Mouse (Mus musculus) frontal cortex, adult 2 months (tissue): ENCODE measurements at regions not wholly inside any gene's neighbourhood (a gene's known extent, or its start where the extent isn't known, plus 50 kb on each side); places are given as distances from the start of the nearest gene placed in this dataset.
A peak's percentile ranks its signal among the peaks of the same experiment; 100 is the strongest.

Experiments
- DNase-seq, 2 experiments: peaks; one replicate each; pipeline ENCODE4 v3.0.0; 2022; ENCODE audit warnings: low spot score in 1 of 2; ENCODE audit errors: extremely low spot score in 1 of 2

DNA sequence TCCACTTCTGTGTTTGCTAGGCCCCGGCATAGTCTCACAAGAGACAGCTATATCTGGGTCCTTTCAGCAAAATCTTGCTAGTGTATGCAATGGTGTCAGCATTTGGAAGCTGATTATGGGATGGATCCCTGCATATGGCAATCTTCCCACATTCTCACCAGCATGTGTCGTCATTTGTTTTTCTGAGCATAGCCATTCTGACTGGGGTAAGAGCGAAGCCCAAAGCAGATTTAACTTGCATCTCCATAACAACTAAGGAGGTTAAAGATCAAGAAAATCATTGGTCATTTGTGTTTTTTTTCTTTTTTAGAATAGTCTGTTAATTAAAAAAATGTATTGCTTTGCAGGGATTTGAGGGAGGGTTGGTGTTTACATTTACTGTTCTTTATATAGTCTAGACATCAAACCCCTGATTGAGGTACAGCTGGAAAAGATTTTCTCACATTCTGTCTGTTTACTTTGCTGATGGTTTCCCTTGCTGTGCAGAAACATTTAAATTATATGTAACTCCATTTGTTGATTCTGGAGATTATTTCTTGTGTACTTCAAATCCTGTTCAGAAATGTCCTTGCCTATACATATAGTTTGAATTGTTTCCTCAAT lies 678.1 kb downstream of the Phex start:
- DNase-seq = no peak

DNA sequence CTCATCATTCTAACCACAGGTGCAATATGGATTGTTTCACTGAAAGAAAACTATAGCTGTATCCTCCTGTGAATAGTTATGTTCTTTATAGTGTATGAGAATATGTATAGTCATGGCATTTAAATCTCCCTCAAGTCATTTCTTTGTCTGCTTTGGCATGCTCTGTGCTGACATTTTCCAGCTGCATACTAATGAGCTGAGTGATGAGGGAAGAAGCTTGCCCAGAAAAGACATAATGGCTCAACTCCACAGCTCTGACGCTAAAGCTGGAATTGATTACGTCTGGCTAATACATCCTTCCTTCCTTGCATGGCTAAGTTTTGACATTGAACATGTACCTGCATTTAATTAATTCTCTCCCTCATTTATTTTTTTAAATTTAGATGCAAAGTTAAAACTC lies 722.9 kb downstream of the Phex start:
- DNase-seq = peak in 1 of 2 experiments; percentile 6

DNA sequence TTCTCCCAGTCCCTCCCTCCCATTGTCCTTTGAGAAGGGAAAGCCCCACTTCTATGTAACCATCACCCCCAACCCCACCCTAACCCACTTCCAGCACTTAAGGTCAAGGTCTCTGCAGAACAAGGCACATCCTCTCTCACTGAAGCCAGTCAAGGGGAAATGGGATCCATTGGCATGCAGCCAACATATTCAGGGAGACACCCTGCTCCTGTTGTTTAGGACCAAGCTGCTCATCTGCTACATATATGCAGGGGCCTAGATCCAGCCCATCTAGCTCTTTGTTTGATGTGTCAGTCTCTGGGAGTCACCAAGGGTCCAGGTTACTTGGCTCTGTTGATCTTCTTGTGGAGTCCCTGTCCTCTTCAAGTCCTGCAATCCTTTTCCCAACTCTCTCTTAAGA lies 737.2 kb downstream of the Phex start:
- DNase-seq = no peak

DNA sequence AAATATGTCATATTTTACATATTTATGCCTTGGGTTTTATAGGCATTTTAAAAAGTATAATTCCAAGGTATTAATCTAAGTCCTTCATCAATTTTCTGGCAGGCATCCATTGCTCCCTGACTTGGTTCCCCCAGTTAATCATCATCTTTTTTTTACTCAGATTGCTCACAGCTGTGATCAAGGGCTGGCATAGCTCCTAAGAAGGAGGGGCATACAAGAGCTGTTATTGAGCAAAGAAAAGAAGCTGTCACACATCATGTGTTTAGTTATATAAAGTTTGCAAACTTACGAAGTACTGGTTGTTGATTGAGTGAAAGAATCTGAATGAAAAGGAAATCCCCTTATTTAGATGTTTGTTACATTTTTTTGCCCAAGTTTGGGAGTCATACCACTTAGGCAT lies 741.5 kb downstream of the Phex start:
- DNase-seq = no peak

DNA sequence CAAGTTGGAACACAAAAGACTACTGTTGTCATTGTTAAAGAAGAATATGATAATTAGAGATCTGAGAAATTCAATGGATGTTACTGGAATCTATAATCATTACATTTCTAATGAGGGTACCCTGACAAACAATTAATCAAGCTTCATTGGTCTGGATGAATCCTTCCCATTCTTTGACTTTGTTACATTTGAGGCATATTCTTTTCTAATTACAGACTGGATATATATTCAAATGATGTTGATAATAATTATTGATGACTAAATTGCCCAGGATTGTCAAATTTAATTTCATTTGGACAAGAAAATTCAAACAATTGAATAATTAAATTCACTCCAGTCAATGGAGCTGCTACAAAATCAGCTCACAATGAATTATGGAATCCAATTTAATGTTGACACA lies 745.6 kb downstream of the Phex start:
- no peak for DNase-seq
